Mouse (Mus musculus): ENCODE data around the gene Fbxo44. TPM values are rescaled to one million over a fixed set of nuclear protein-coding genes. Genes with fewer than 3 reads are reported as not detected.
"Not testable (repeated sequence)": the region's sequence is repeated elsewhere in the genome, so short reads cannot be mapped to it uniquely, and the experiment has no call there.

Fbxo44 gene
- total RNA-seq, 2 experiments from 2014 or later: 5.5 to 6.0 TPM

DNA sequence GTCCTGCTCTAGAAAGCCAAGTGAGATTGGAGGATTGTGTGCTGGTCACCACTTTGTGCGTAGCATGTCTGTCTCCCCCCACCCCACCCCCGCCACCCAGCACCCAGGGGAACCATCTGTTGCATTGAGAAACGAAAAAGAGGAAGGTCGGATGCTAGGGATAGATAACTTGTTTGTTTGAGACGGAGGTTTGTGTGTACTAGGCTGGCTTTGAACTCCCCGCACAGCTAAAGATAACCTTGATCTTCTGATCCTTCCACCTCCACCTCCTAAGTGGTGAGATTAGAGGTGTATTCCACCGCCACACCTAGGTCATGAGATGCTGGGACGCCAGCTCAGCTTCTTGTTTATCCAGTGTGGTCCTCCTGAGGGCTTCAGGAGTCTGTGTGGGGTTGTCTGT, 25.3 kb downstream of the Fbxo44 start:
- no peak for ATAC-seq (replicated peaks; ENCODE audit: low FRiP score, low TSS enrichment, poor library complexity, severe bottlenecking)

DNA sequence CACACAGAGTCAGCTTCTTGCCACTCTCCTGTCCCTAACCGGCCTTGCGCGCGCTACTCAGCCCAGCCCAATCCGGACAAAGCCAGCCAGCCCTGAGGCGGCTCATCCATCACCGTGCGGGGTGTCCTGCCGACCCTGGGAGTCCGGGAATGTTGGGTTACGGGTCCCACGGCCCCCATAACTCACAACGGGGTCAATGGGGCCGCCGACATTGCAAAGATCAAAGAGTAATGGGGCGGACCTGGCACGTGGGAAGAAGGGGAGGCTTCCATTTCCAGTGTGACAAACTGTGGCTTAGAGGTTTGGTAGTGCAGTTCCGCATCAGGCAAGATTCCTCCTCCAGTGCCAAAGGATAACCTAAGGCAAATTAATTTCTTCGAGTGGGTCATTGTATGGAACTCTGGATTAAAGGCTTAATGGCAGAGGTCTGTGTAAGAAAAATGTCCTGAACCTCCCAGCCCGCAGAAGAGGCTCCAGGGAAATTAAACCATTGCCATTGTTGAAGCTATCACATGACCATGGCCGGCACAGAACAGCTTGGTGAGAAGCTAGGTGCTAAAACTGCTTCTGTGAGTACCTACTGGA, 28.7 kb downstream of the Fbxo44 start:
- ATAC-seq (replicated peaks; ENCODE audit: low FRiP score, low TSS enrichment, poor library complexity, severe bottlenecking): no peak; the same call in 1 of the 2 replicates

DNA sequence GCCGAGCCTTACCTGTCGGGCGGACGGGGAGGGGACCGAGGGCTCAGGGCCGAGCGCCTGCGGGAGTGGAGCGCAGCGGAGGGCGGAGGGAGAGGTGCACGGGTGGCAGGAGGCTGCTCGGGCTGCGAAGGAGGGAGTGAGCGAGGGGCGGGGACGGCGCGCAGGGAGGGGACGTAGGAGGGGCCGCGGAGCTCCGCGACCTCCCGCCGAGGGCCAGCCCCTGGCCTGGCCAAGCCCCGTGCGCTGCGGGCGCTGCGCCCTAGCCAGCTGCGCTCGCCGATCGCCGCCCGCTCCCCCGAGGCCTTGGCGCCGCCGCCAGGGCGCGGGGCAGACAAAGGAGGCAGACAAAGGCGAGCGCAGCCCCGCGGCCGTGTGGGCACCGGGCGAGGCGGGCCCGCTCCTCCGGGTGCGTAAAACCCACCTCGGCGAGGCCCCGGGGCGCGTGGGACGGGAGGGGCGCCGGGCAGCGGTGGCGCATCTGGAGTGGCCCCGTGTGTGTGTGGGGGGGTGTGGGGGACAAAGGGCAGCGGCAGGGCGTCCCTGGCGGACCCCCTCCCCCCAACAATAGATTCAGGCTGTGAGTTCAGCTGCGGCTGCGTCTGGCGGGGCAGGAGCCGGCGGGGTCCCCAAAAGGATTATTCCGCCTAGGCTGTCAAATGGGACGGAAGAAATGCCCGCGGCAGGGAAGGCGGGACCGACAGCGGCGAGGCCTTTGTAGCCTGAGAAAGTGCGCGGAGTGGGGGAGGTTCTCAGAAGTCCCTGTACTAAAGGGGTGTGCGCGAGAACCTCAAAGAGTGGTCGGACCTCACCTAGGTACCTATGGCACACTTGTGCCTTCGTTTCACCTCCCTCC, 29.5 kb downstream of the Fbxo44 start, which contains the start of gene Draxin:
TSS of gene Draxin (minus strand) at position 138 of the 853 bp plus-strand sequence.
- ATAC-seq (replicated peaks; ENCODE audit: low FRiP score, low TSS enrichment, poor library complexity, severe bottlenecking): peak; percentile 40

GRCm38 (mm10) chr4:148130133-148130532, 30.1 kb downstream of the Fbxo44 start, which contains the start of gene Mad2l2:
TSS of gene Mad2l2 (plus strand) at chr4:148130384.
- no peak for ATAC-seq (replicated peaks; ENCODE audit: low FRiP score, low TSS enrichment, poor library complexity, severe bottlenecking)

GRCm38 (mm10) chr4:148128672-148129071, 31.6 kb downstream of the Fbxo44 start:
- no peak for ATAC-seq (replicated peaks; ENCODE audit: low FRiP score, low TSS enrichment, poor library complexity, severe bottlenecking)

GRCm38 (mm10) chr4:148128241-148128640, 32.0 kb downstream of the Fbxo44 start:
- ATAC-seq (replicated peaks; ENCODE audit: low FRiP score, low TSS enrichment, poor library complexity, severe bottlenecking): no peak

- ATAC-seq (replicated peaks; ENCODE audit: low FRiP score, low TSS enrichment, poor library complexity, severe bottlenecking): no peak
Observed at GRCm38 (mm10) chr4:148122694-148123066, 37.6 kb downstream of the Fbxo44 start.

- no peak for ATAC-seq (replicated peaks; ENCODE audit: low FRiP score, low TSS enrichment, poor library complexity, severe bottlenecking)
Observed at GRCm38 (mm10) chr4:148121982-148122693, 38.1 kb downstream of the Fbxo44 start.

DNA sequence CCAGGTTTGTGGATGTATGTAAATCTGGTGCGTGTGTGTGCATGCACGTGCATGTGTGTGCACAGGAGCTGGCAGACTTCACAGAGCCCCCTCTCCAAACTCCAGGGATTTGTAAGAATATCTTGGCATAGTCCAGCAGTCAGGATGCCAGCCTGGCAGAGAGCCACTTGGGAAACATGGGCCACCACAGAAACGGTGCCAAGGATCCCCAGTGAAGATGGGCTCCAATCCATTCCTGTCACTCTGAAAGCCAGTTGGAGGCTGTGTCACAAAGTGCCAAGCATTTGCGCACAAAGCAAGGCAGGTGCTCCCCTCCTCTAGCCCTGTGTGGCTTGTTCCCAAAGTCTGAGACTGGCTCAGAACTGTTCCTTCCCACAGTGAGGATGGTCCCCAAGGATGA, 38.9 kb downstream of the Fbxo44 start:
- no peak for ATAC-seq (replicated peaks; ENCODE audit: low FRiP score, low TSS enrichment, poor library complexity, severe bottlenecking)

GRCm38 (mm10) chr4:148120555-148120954, 39.7 kb downstream of the Fbxo44 start:
- peak; percentile 38; the same call in 1 of the 2 replicates for ATAC-seq (replicated peaks; ENCODE audit: low FRiP score, low TSS enrichment, poor library complexity, severe bottlenecking)

DNA sequence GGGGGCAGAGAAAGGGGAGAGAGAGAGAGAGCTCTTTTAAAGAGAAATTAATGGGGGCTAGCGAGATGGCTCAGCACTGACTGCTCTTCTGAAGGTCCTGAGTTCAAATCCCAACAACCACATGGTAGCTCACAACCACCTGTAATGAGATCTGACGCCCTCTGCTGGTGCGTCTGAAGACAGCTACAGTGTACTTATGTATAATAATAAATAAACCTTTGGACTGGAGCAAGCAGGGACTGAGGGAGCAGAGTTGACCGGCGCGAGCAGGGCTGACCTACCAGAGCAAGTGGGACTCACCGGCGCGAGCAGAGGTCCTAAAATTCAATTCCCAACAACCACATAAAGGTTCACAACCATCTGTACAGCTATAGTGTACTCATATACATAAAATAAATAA, 40.7 kb downstream of the Fbxo44 start:
- not testable (repeated sequence) for ATAC-seq (replicated peaks; ENCODE audit: low FRiP score, low TSS enrichment, poor library complexity, severe bottlenecking)

- ATAC-seq (replicated peaks; ENCODE audit: low FRiP score, low TSS enrichment, poor library complexity, severe bottlenecking): no peak
Observed at GRCm38 (mm10) chr4:148117392-148117791, 42.9 kb downstream of the Fbxo44 start.

DNA sequence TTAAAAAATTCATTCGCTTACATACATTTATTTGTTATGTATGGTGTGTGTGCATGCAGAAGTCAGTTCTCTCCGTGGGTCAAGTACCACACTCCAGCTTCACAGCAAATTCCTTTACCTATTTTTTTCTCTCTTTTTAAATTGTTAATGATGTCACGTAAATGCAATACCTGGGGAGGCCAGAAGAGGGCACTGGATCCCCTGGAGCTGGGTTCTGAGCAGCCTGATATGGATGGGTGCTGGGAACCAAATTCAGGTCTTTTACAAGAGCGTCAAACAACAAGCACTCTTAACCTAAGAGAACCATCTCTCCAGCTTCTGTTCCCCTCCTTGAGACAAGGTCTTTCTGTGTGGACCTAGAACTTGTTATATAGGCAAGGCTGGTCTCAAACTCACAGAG, 43.6 kb downstream of the Fbxo44 start:
- no peak for ATAC-seq (replicated peaks; ENCODE audit: low FRiP score, low TSS enrichment, poor library complexity, severe bottlenecking)

- peak; percentile 67; the same call in 1 of the 2 replicates for ATAC-seq (replicated peaks; ENCODE audit: low FRiP score, low TSS enrichment, poor library complexity, severe bottlenecking)
Observed at GRCm38 (mm10) chr4:148115467-148115866, 44.8 kb downstream of the Fbxo44 start.

GRCm38 (mm10) chr4:148114758-148115391, 45.4 kb downstream of the Fbxo44 start:
- peak; percentile 90 for ATAC-seq (replicated peaks; ENCODE audit: low FRiP score, low TSS enrichment, poor library complexity, severe bottlenecking)

DNA sequence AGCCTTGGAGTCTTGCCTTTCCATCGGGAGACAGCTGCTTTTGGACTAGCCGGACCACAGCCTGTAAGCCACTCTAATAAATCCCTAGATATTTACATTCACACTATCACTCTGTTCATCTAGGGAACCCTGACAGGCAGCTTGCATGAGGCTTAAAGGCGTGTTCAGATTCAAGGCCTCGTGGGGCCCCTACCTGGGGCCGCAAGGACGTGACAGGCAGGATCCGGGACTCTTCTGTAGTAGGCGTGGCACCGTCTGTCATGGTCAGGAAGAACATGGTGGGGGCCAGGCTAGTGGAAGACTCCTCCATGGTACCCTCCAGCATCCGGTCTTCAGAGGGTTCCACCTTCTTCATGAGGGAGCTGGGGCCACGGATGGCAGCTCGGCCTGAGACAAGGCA, 47.8 kb downstream of the Fbxo44 start:
- no peak for ATAC-seq (replicated peaks; ENCODE audit: low FRiP score, low TSS enrichment, poor library complexity, severe bottlenecking)

GRCm38 (mm10) chr4:148109215-148109614, 51.1 kb downstream of the Fbxo44 start:
- 0 out of 2 replicates have a peak, but pooled peaks have one; percentile 15 for ATAC-seq (replicated peaks; ENCODE audit: low FRiP score, low TSS enrichment, poor library complexity, severe bottlenecking)

DNA sequence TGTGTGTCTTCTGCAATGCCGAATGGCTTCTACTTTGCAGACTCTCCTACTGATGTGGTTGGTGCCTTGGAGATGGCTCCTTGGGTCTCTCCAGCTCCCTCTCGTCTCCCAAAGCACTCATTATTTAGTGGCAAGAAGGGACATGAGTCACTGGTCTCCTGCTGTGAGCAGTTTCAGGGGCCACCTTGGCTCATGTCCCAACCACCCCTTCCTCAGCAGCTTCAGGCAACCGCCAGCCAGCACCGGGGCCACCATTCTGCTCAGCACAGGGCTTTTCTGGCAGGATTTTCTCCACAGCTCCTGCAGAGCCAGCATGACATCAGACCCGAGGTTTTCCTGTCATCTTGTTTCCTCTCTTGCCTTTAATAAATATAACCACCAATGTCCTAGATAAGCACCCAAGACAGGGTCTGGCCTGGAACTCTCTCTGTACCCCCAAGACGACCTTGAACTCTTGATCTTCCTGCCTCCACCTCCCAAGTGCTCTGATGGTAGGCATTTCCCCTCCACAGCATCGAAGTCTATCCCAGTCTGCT, 51.6 kb downstream of the Fbxo44 start:
- no peak for ATAC-seq (replicated peaks; ENCODE audit: low FRiP score, low TSS enrichment, poor library complexity, severe bottlenecking)

DNA sequence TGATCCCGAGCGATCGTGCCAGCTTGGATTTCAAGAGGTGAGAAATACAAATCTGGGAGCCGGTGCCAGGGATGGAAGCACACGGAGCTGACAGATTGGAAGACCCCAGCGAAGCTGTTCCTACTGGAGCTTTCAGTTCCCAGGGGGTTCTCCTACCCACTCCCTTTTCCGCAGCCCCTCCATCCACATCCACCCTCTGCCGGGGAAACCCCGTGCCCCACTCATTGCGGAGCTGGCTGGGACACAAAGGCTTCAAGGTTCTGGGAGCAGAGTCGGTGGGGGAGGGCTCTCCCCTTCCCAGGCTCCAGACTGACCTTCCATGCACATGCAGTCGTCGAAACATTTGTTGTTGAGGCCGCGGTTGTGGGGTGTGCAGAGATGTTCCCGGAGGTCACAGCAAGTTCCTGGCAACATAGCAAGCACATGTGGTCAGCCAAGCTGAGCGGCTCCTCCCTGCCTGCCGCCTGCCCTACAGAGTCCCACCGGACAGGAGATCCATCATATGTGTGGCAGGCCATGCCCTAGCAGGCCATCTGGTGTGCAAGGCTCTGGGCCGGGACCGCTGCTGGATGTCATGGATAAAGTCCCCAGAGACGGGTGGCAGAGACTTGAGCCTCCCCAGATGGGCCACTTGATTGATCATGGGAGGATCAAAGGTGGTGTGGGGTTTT, 52.5 kb downstream of the Fbxo44 start:
- ATAC-seq (replicated peaks; ENCODE audit: low FRiP score, low TSS enrichment, poor library complexity, severe bottlenecking): no peak

Measured in megakaryocyte-erythroid progenitor cell, adult 5-6 weeks (primary cell).